Mouse (Mus musculus) heart, postnatal 0 days (tissue): ENCODE measurements at regions not wholly inside any gene's neighbourhood (a gene's known extent, or its start where the extent isn't known, plus 50 kb on each side); places are given as distances from the start of the nearest gene placed in this dataset.

Experiments
- CTCF ChIP-seq: IDR thresholded peaks from 2 replicates; pipeline ENCODE4 v1.5.1; 2016; ENCODE audit warnings: antibody characterized with exemption, control low read depth, low read depth
- EP300 ChIP-seq: IDR thresholded peaks from 2 replicates; pipeline ENCODE4 v1.6.1; 2016; ENCODE audit warnings: antibody characterized with exemption, low read depth

GRCm38 (mm10) chr16:92965651-92966050 lies 139.7 kb upstream of the Runx1 start:
- TF ChIP-seq CTCF: no peak
- TF ChIP-seq EP300: no peak
